Mouse (Mus musculus) adrenal gland, adult 18-20 months (tissue): Measurements from ENCODE around the gene Gm42688. TPM values are rescaled to one million over a fixed set of nuclear protein-coding genes. Genes with fewer than 3 reads are reported as not detected.

Source experiments
- DNase-seq, 2 experiments: peaks; one replicate each; pipeline ENCODE4 v3.0.0; 2021 to 2022; ENCODE audit warnings: low spot score in 2 of 2
- total RNA-seq, 2 experiments: library from RNA; stranded (reverse); gene quantifications; 1 replicate in 1 of 2; 2 replicates in 1 of 2; pipeline ENCODE4 v1.2.3; 2021

The Gm42688 gene
- total RNA-seq, 2 experiments from 2014 or later: 4.0 to 5.1 TPM

DNA sequence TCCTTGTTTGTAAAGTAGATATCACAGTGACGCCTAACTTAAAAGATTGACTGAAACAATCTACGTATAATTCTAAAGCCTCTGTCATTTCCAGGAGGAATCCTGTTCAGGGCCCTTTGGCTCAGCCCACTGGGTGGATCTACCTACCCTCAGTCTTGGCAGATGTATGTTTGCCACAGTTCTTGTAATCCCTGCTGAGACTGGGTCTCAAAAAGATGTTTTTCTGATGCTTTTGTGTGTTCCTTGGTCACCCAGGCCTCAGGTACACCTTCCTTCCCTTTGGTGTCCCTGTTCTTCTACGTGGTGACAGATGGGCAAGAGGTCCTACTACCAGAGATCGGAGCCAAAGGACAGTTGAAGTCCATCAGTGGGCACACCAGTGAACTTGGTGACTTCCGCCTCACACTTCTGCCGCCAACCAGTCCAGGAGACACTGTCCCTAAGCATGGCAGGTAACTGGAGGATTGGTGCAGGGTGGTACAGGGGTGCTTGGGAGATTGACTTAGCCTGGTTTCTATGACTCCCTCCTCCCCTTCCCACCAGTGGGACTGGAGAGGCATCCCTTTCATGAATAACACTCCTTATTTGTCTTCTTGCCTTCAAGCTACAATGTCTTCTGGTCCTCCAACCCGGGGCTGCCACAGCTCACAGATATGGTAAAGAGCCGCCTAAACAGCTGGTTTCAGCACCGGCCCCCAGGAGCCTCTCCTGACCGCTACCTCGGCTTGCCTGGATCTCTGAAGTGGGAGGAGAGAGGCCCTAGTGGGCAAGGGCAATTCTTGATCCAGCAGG lies 15.2 kb downstream of the Gm42688 start:
- no peak for DNase-seq

DNA sequence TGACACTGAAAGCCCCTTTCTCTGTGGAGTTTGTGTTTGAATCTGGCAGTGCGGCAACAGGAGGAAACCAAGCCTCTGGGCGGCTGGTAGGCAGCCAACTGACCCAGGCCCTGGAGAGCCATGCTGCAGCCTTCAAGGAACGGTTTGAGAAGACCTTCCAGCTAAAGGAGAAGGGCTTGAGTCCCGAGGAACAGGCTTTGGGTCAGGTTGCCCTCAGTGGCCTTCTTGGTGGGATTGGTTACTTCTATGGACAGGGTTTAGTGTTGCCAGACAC lies 15.7 kb downstream of the Gm42688 start:
- DNase-seq: no peak

DNA sequence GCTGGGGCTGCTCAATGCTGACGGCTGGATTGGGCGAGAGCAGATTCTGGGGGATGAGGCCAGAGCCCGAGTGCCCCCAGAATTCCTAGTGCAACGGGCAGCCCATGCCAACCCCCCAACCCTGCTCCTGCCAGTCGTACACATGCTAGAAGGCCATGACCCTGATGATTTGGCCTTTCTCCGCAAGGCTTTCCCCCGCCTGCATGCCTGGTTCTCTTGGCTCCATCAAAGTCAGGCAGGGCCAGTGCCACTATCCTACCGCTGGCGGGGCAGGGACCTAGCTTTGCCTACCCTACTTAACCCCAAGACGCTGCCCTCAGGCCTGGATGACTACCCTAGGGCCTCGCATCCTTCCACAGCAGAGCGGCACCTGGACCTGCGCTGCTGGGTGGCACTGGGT lies 16.2 kb downstream of the Gm42688 start:
- DNase-seq: no peak

DNA sequence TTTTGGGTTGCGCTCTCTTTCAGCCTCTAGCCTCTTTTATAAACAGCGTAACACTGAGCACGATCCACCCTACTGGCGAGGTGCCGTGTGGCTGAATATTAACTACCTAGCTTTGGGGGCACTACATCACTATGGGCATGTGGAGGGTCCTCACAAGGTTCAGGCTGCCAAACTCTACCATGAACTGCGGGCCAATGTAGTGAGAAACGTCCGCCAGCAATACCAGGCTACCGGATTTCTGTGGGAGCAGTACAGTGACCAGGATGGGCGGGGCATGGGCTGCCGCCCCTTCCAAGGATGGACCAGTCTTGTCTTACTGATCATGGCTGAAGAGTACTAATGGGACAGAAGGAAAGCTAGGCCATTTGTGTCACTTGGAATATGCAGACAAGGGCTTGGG lies 17.0 kb downstream of the Gm42688 start:
- DNase-seq: no peak

GRCm38 (mm10) chr6:83118825-83119733 lies 17.7 kb downstream of the Gm42688 start:
- DNase-seq: no peak

DNA sequence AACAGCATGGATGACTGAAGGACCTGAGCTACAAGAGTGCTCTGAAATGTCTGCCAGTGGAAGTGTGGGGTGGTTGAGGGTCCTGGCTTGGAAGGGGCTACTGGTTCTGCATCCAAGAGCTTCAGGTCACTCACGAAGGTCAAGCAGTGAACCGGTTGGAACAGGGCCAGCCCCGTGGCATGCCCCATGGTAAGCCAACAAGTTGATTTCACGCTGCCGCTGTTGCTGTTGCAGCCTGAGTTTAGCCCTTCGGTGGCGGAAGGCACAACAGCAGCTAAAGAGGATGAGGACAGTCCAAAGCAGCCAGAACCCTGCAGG lies 18.3 kb downstream of the Gm42688 start:
- peak in 1 of 2 experiments; percentile 29 for DNase-seq

- DNase-seq: peak; percentile 77 to 85
Observed at GRCm38 (mm10) chr6:83120930-83121862, 19.8 kb downstream of the Gm42688 start, which contains the start of gene Wbp1. Gene Wbp1 (minus strand): TSS chr6:83121559.

DNA sequence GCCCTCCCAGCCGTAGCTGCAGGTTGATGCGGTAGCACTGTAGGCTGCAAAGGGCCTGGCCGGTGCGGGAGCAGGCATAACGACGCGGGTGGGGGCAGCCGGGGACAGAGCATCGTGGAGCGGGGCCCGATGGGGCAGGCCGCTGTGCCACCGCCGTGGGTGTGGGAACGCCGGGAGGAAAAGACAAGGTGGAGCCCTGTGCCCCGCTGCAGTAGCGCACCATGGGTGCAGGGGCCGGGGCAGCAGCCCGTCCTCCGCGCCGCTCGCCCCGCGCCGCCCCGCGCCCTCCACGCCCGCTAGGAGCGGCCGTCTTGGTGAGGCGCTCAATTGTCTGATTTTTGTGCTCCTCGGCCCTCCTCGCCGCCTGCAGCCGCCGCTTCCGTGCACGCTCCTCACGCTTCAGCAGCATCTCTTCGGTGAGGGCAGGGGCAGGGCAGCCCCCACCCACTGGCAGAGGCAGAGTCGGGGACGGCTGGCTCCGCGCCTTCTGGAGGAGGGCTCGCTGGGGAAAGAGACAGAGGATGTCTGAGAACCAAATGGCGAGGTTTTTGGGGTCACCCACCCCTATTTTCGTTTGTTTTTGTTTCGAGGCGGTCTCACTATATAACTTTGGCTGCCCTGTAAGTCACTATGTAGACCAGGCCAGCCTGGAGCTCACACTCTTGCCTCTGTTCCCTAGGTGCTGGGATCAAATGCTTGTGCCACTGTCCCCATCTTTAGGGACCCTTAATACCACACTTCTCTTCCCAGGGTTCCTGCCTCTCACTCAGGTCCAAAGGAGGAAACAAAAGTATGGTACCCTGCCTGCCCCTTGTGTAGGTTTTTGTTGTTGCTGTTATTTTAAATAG lies 20.7 kb downstream of the Gm42688 start:
- DNase-seq: peak in 1 of 2 experiments; percentile 54

DNA sequence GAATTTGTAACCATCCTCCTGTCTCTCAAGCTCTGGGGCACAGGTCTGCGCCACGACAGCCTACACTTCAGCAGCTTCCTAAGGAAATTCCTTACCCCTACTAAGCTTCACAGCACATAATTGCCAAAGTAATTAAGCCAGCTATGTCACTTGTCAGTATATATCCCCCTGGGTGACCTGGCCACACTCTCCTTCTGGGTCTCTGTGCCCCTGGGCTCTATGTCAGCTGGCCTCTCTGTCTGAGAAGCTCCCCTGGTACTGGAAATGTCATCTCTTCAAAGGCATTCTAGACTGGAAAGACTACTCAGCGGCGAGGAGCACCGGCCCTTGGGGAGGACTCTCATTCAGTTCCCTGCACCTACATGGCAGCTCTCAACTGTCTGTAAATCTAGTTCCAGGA lies 21.5 kb downstream of the Gm42688 start:
- DNase-seq: no peak

DNA sequence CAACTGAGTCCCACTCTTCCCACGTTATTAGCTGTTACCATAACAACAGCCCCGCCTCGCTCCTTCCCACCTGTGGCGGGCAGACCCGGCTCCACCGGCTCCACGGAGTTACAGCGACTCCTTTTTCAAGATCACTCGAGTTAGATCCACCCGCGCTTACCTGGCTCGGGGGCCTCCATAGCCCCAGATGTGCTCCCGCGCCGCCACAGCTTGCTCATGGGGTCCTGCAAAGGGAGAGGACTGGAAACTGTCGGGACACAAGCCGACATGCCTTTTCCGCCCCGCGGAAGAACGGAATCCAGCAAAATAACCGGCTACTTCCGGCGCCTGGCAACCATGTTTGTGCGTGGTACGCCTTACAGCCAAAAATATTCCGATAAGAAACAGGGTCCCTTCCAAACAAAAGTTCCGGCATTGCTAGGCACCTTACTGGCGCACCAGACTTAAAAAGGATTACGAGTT lies 23.5 kb downstream of the Gm42688 start:
- DNase-seq: peak; percentile 81 to 88

- no peak for DNase-seq
Observed at GRCm38 (mm10) chr6:83125331-83125730, 23.9 kb downstream of the Gm42688 start, which contains the start of gene Ino80b. Gene Ino80b (minus strand): TSS chr6:83125431.

GRCm38 (mm10) chr6:83127419-83127818 lies 26.0 kb downstream of the Gm42688 start:
- DNase-seq: no peak

GRCm38 (mm10) chr6:83131469-83132034 lies 30.1 kb downstream of the Gm42688 start:
- DNase-seq: no peak

DNA sequence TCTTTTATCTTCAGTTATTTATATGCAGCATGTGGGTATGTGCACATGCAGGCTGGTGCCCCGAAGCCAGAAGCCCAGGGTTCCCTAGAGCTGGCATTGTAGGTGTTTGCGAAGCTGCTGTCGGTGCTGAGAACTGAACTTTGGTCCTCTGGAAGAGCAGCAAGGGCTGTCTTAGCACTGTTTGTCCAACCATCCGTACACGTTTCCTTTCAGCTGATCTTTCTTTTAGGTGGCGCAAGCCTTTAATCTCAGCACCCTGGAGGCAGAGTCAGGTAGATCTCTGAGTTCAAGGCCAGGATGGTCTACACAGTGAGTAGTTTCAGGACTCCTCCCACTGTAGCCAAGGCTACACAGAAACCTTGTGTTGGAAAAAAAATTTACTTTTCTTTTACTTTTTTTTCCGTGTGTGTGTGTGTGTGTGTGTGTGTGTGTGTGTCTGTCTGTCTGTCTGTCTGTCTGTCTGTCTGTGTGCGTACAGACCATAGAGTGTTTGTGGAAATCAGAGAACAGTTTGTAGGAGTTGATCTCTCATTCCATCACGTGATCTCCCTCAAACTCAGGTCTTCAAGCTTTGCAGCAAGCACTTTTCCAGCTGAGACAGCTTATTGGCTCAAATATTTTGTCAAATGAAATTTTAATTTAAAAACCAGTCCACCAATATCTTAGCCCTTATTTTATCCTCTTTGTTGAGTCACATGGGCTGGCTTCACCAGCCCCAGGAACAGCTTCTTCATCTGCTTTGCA lies 30.9 kb downstream of the Gm42688 start:
- DNase-seq: no peak

DNA sequence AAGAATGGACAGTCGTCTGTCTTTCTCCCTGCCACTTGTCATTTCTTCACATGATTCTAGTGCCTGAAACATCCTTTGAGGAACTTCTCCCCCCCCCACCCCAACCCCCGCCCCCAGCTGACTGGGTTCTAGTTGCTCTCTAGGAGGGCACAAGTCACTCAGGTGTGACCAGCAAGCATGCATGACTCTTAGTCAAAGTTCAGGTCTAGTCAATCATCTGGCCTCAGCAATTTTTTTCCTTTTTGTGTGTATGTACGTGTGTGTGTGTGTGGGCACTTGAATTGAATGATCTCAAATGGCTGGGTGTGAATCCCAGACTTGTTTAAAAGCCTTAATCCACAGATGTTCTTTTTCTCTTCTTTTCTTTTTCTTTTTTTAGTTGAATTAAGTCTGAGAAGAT lies 32.8 kb downstream of the Gm42688 start:
- no peak for DNase-seq

GRCm38 (mm10) chr6:83134951-83135513 lies 33.6 kb downstream of the Gm42688 start, which contains the start of gene Rtkn:
Gene Rtkn (plus strand): TSS chr6:83135463.
- no peak for DNase-seq

DNA sequence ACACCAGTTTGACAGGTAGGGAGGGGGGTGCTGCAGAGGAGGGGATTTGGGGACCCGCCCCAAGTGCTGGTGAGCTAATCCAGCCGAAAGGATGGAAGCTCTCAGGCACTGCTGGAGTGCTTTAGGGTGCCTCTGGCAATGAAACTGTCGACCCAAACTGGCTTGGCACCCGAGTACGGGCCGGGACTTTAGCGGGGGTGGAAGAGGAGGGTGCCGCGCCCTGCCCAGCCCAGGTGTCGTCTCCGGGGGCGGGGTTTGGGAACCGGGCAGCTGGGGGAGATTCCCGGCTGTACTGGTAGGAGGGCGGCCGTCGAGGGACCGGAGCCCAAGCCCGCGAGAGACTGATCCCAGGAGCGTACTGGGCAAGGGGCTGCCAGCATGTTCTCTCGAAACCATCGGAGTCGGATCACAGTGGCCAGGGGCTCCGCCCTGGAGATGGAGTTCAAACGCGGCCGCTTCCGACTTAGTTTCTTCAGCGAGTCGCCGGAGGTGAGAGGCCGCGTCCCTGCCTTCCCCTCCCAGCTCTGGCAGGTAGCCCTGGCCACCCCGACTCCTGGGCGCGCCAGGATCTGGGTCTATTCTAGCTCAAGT lies 34.2 kb downstream of the Gm42688 start:
- no peak for DNase-seq

DNA sequence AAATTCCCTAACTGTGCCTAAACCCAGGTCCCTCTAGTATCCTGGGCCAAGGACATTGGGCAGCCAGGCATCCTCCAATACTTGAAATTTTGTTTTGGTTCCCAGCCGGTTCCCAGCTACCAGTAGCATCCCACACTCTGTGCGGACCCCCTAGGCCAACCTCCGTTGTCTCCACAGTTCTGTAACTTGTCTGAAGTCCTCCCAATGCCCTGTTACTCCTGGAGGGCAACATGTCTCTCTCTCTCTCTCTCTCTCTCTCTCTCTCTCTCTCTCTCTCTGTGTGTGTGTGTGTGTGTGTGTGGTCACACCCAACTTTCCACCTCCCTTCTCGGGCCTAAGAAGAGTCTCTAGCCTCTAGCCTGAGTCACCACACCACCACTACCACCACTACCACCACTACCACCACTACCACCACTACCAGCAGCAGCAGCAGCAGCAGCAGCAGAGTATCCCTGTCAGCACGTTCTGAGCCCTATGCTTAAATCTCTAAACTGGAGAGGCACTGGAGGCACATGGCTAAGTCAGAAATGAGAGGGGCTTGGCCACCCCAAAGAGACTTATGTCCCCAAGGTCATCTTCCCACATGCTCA lies 35.0 kb downstream of the Gm42688 start:
- no peak for DNase-seq
